Mouse (Mus musculus) midbrain, embryonic 15.5 days (tissue): ENCODE data around the gene Ppt2. TPM values are rescaled to one million over a fixed set of nuclear protein-coding genes. Genes with fewer than 3 reads are reported as not detected.

Experiments used
- ATAC-seq: fragments of 200-750 bp; cut with Nextera tagmentation; replicated peaks from 2 replicates; pipeline ENCODE4 v1.8.0; 2017; ENCODE audit warnings: moderate TSS enrichment
- H3K27ac ChIP-seq: fragments of 300-500 bp; sonication (generic); 2 replicates; pipeline ENCODE4 v1.5.1; 2015; ENCODE audit warnings: mild to moderate bottlenecking, inconsistent platforms
- H3K27me3 ChIP-seq: fragments of 300-500 bp; sonication (generic); replicated peaks from 2 replicates; pipeline ENCODE4 v1.6.1; 2015; ENCODE audit warnings: inconsistent platforms
- H3K36me3 ChIP-seq: fragments of 300-500 bp; sonication (generic); replicated peaks from 2 replicates; pipeline ENCODE4 v1.6.1; 2015; ENCODE audit warnings: inconsistent platforms
- H3K4me1 ChIP-seq: fragments of 300-500 bp; sonication (generic); 2 replicates; pipeline ENCODE4 v1.6.1; 2015; ENCODE audit warnings: inconsistent platforms
- H3K4me2 ChIP-seq: fragments of 300-500 bp; sonication (generic); 2 replicates; pipeline ENCODE4 v1.6.1; 2015; ENCODE audit warnings: inconsistent platforms, mild to moderate bottlenecking, moderate library complexity
- H3K4me3 ChIP-seq: fragments of 300-500 bp; sonication (generic); 2 replicates; pipeline ENCODE4 v1.5.1; 2015; ENCODE audit warnings: mild to moderate bottlenecking, inconsistent platforms
- H3K9ac ChIP-seq: fragments of 300-500 bp; sonication (generic); 2 replicates; pipeline ENCODE4 v1.6.1; 2015; ENCODE audit warnings: mild to moderate bottlenecking, inconsistent platforms
- H3K9me3 ChIP-seq: fragments of 300-500 bp; sonication (generic); 2 replicates; pipeline ENCODE4 v1.6.1; 2016; ENCODE audit warnings: inconsistent platforms
- WGBS: fragments of 180-500 bp; shearing (Covaris S2); methylation state at CpG from one replicate; pipeline ENCODE4 v1.1.7; 2015; ENCODE audit warnings: mixed read lengths; 5-methylcytosine and 5-hydroxymethylcytosine counted together
- polyA plus RNA-seq: library from polyadenylated mRNA; unstranded; fragments of >200 nt; fragmentation: Nextera tagmentation; extraction: Ambion mirVana; gene quantifications from 2 replicates; pipeline ENCODE4 v1.2.1, GENCODE M21; 2015

The Ppt2 gene
- polyA plus RNA-seq, 1 experiment from 2014 or later = 20.9 TPM

GRCm38 (mm10) chr17:34588767-34589166, 39.5 kb downstream of the Ppt2 start:
- Histone ChIP-seq H3K4me2 (0 out of 2 replicates have a peak overlapping the region, but pooled peaks have one; percentile 14), H3K9ac (no peak overlapping the region)

GRCm38 (mm10) chr17:34587814-34588213, 40.5 kb downstream of the Ppt2 start:
- no peaks in the 10 kb centered on the region for H3K36me3 ChIP-seq
- H3K4me3 ChIP-seq = peak overlapping the region; percentile 78
- peaks cover 44% of the 10 kb centered on the region for H3K4me1 ChIP-seq
- H3K9ac ChIP-seq = peak overlapping the region; percentile 86
- WGBS = 4% methylated on average over 19 of the region's 19 CpGs
- H3K9me3 ChIP-seq = no peaks in the 10 kb centered on the region
- no peak for ATAC-seq
- H3K4me2 ChIP-seq = peak overlapping the region; percentile 87
- peak overlapping the region; percentile 100 for H3K27ac ChIP-seq
- no peaks in the 10 kb centered on the region for H3K27me3 ChIP-seq

More at GRCm38 (mm10) chr17:34588767-34589166, 39.5 kb downstream of the Ppt2 start:
- Histone ChIP-seq H3K36me3 (no peaks in the 10 kb centered on the region), H3K4me1 (peaks cover 49% of the 10 kb centered on the region), H3K27me3 (no peaks in the 10 kb centered on the region), H3K27ac (no peak overlapping the region), H3K9me3 (no peaks in the 10 kb centered on the region), H3K4me3 (no peak overlapping the region)
- 72% methylated on average over 3 of the region's 3 CpGs for WGBS
- ATAC-seq = no peak

- WGBS = under 1% methylated on average over 49 of the region's 50 CpGs
- peaks cover 44% of the 10 kb centered on the region for H3K4me1 ChIP-seq
- peak overlapping the region; percentile 86 for H3K9ac ChIP-seq
- H3K27ac ChIP-seq = peak overlapping the region; percentile 100
- no peaks in the 10 kb centered on the region for H3K27me3 ChIP-seq
- peak overlapping the region; percentile 78 for H3K4me3 ChIP-seq
- peak overlapping the region; percentile 87 for H3K4me2 ChIP-seq
- no peaks in the 10 kb centered on the region for H3K9me3 ChIP-seq
- ATAC-seq = peak; percentile 85
- H3K36me3 ChIP-seq = no peaks in the 10 kb centered on the region
Observed at GRCm38 (mm10) chr17:34587423-34587811, 40.9 kb downstream of the Ppt2 start.

GRCm38 (mm10) chr17:34586796-34587422, 41.4 kb downstream of the Ppt2 start:
- H3K27me3 ChIP-seq = no peaks in the 10 kb centered on the region
- peak overlapping the region; percentile 87 for H3K4me2 ChIP-seq
- H3K4me3 ChIP-seq = peak overlapping the region; percentile 78
- H3K4me1 ChIP-seq = peaks cover 44% of the 10 kb centered on the region
- WGBS = under 1% methylated on average over 38 of the region's 38 CpGs
- H3K9ac ChIP-seq = peak overlapping the region; percentile 86
- H3K36me3 ChIP-seq = no peaks in the 10 kb centered on the region
- H3K27ac ChIP-seq = peak overlapping the region; percentile 100
- ATAC-seq = peak; percentile 81
- H3K9me3 ChIP-seq = no peaks in the 10 kb centered on the region

GRCm38 (mm10) chr17:34585877-34586771, 42.2 kb downstream of the Ppt2 start:
- Histone ChIP-seq H3K9ac (peak overlapping the region; percentile 86), H3K27ac (peak overlapping the region; percentile 100), H3K4me2 (peak overlapping the region; percentile 87), H3K27me3 (no peaks in the 10 kb centered on the region), H3K4me1 (peaks cover 38% of the 10 kb centered on the region), H3K36me3 (no peaks in the 10 kb centered on the region), H3K4me3 (peak overlapping the region; percentile 78), H3K9me3 (no peaks in the 10 kb centered on the region)
- WGBS = 10% methylated on average over 32 of the region's 32 CpGs
- ATAC-seq = peak; percentile 16

GRCm38 (mm10) chr17:34585121-34585520, 43.2 kb downstream of the Ppt2 start:
- Histone ChIP-seq H3K36me3 (no peaks in the 10 kb centered on the region), H3K9ac (no peak overlapping the region), H3K4me2 (no peak overlapping the region), H3K4me1 (peaks cover 28% of the 10 kb centered on the region), H3K4me3 (no peak overlapping the region), H3K9me3 (no peaks in the 10 kb centered on the region), H3K27me3 (no peaks in the 10 kb centered on the region), H3K27ac (peak overlapping the region; percentile 100; the same call in 1 of the 2 replicates)
- ATAC-seq = no peak
- 90% methylated on average over 8 of the region's 8 CpGs for WGBS

GRCm38 (mm10) chr17:34583819-34584218, 44.5 kb downstream of the Ppt2 start:
- no peak for ATAC-seq
- H3K9ac ChIP-seq = no peak overlapping the region
- H3K4me1 ChIP-seq = peaks cover 21% of the 10 kb centered on the region
- H3K27me3 ChIP-seq = no peaks in the 10 kb centered on the region
- no peak overlapping the region for H3K4me2 ChIP-seq
- H3K9me3 ChIP-seq = no peaks in the 10 kb centered on the region
- H3K4me3 ChIP-seq = no peak overlapping the region
- no peak overlapping the region for H3K27ac ChIP-seq
- WGBS = 85% methylated on average over 8 of the region's 8 CpGs
- no peaks in the 10 kb centered on the region for H3K36me3 ChIP-seq

GRCm38 (mm10) chr17:34583397-34583796, 44.9 kb downstream of the Ppt2 start:
- H3K4me2 ChIP-seq = no peak overlapping the region
- H3K27me3 ChIP-seq = no peaks in the 10 kb centered on the region
- no peak for ATAC-seq
- H3K9me3 ChIP-seq = no peaks in the 10 kb centered on the region
- H3K4me1 ChIP-seq = peaks cover 18% of the 10 kb centered on the region
- no peak overlapping the region for H3K4me3 ChIP-seq
- H3K9ac ChIP-seq = no peak overlapping the region
- WGBS = 54% methylated on average over 7 of the region's 7 CpGs
- no peaks in the 10 kb centered on the region for H3K36me3 ChIP-seq
- H3K27ac ChIP-seq = no peak overlapping the region

- Histone ChIP-seq H3K4me1 (peaks cover 11% of the 10 kb centered on the region), H3K4me2 (no peak overlapping the region), H3K9me3 (no peaks in the 10 kb centered on the region), H3K9ac (no peak overlapping the region), H3K27me3 (no peaks in the 10 kb centered on the region), H3K27ac (no peak overlapping the region), H3K4me3 (no peak overlapping the region), H3K36me3 (no peaks in the 10 kb centered on the region)
- ATAC-seq = no peak
- 86% methylated on average over 12 of the region's 12 CpGs for WGBS
Observed at GRCm38 (mm10) chr17:34582528-34582927, 45.8 kb downstream of the Ppt2 start.

GRCm38 (mm10) chr17:34578070-34578469, 50.2 kb downstream of the Ppt2 start:
- H3K9me3 ChIP-seq = no peaks in the 10 kb centered on the region
- WGBS = 86% methylated on average over 3 of the region's 3 CpGs

GRCm38 (mm10) chr17:34576577-34576976, 51.7 kb downstream of the Ppt2 start:
- 72% methylated on average over 5 of the region's 5 CpGs for WGBS
- no peak for ATAC-seq

More at GRCm38 (mm10) chr17:34578070-34578469, 50.2 kb downstream of the Ppt2 start:
- no peak overlapping the region for H3K9ac ChIP-seq
- H3K36me3 ChIP-seq = no peaks in the 10 kb centered on the region
- no peak for ATAC-seq
- no peaks in the 10 kb centered on the region for H3K4me1 ChIP-seq
- no peaks in the 10 kb centered on the region for H3K27me3 ChIP-seq
- no peak overlapping the region for H3K4me2 ChIP-seq
- H3K4me3 ChIP-seq = no peak overlapping the region
- no peak overlapping the region for H3K27ac ChIP-seq

GRCm38 (mm10) chr17:34572361-34572760, 55.9 kb downstream of the Ppt2 start:
- no peak overlapping the region for H3K27ac ChIP-seq
- WGBS = 10% methylated on average over 15 of the region's 15 CpGs
- no peak overlapping the region for H3K4me2 ChIP-seq
- no peak for ATAC-seq
- no peak overlapping the region for H3K9ac ChIP-seq
- no peaks in the 10 kb centered on the region for H3K9me3 ChIP-seq
- no peak overlapping the region for H3K4me3 ChIP-seq
- H3K4me1 ChIP-seq = no peaks in the 10 kb centered on the region
- 0 out of 2 replicates have a peak, but pooled peaks cover 1% of the 10 kb centered on the region for H3K27me3 ChIP-seq
- no peaks in the 10 kb centered on the region for H3K36me3 ChIP-seq

More at GRCm38 (mm10) chr17:34576577-34576976, 51.7 kb downstream of the Ppt2 start:
- Histone ChIP-seq H3K9me3 (no peaks in the 10 kb centered on the region), H3K4me3 (no peak overlapping the region), H3K27ac (no peak overlapping the region), H3K4me1 (no peaks in the 10 kb centered on the region), H3K27me3 (no peaks in the 10 kb centered on the region), H3K36me3 (no peaks in the 10 kb centered on the region), H3K4me2 (no peak overlapping the region), H3K9ac (no peak overlapping the region)
